Mouse (Mus musculus): Measurements from ENCODE around the gene Nup133.

The Nup133 gene

DNA sequence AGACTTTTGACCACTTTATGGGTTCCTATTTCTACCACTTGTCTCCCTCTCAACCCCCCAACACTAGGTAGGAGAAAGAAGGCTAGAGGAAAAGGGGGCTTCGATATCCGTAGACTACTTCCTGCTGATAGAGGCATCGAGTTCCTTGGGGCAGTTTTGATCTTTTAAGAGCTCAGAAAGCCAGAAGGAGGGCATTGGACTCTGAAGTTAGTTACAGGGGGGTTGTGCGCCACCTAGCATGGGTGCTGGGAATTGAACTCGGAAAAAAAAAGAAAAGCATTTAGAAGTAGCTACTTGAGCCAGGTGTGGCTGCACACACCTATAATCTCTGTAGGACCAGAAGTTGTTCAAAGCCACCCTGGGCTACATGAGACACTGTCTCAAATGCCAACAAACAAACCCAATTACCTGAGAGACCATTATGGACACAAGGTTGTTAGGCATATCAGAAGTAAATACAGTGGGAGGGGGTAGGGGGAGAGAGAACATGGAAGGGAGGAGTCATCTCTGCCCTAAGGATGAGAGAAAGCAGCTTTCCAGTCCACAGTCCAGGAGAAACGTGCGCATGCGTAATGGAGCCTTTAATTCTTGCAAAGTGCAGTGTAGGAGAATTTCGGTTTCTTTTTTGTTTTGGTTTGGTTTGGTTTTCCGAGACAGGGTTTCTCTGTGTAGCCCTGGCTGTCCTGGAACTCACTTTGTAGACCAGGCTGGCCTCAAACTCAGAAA is 1.2 kb upstream of the Nup133 start:
- peak; percentile 63 to 71 for DNase-seq

GRCm38 (mm10) chr8:123949686-123949986 is 571 bp upstream of the Nup133 start:
- no peak for DNase-seq

DNA sequence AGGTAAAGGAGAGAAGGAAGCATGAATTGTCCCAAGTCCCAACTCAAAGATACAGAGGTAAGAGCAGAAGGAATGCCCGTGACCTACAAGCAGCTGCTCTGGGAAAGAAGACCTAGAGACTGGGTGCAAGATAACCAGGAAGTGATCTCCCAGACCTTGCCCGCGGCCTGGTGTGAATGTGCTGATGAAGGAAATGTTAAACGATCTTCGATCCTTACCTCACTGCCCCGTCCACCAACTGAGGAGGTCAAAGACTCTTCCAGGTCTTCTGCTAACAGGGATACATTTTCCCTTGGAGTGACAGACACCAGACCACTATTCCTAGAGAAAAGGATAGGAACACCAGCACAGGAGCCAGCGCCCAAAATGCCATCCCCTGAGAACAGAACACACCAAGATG is 20.0 kb downstream of the Nup133 start:
- DNase-seq = no peak

GRCm38 (mm10) chr8:123925671-123926070 is 23.4 kb downstream of the Nup133 start:
- DNase-seq = no peak

DNA sequence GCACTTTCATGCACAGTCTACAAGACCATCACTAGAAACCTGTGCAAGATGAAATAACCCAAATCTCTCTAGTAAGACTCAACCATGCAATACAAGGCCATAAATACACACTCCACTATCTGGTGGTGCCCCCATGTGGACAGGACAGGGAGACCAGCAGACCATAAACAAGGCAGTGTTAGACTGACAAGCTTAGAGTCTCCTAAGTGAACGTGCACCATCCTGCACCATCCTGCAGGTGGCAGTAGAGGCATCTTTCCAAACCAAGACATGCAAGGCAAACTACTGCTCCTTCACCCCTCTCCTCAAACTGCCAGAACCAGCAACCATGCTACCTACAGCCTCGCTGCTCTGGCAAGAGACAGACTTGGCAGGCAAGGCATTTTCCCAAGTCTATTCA is 24.3 kb downstream of the Nup133 start:
- DNase-seq = peak; percentile 75 to 82

GRCm38 (mm10) chr8:123914635-123915034 is 34.4 kb downstream of the Nup133 start:
- no peak for DNase-seq

DNA sequence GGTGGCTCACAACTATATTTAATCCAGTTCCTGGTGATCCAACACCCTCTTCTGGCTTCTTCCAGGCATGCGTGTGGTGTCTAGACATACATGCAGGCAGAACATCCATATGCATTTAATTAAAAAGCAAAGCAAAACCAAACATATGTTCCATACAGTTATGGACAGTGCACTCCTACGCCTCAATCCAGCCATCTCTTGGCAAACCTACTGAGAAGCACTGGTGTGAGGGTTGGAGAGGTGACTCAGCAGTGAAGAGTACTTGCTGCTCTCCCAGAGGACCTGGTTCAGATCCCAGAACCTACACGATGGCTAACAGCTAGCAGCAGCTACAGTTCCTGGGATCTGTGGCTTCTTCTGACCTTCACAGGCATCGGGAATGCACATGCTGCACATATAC is 36.8 kb downstream of the Nup133 start:
- DNase-seq = no peak

- DNase-seq = no peak
These were observed 41.5 kb downstream of the Nup133 start for GRCm38 (mm10) chr8:123907604-123908003.

GRCm38 (mm10) chr8:123902653-123903052 is 46.4 kb downstream of the Nup133 start:
- DNase-seq = no peak

DNA sequence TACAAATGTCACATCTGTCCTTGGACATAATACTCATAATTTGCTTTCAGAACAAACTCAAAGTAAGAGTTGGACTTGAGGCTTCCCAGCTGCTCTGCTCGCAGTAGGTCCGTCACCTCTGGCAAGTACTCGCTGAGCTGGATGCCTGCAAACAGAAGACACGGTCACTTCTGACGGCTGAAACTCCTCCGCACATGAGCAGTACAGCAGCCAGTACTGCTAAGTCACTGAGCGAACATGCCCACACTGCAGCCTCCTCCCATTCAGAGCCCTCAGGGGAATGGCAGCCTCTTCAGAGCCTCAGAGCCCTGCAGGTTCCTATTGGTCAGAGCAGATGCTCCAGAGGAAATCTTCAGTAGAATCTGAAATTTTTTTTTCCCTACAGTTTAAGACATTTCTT is 49.7 kb downstream of the Nup133 start:
- peak; percentile 7 to 8 for DNase-seq

DNA sequence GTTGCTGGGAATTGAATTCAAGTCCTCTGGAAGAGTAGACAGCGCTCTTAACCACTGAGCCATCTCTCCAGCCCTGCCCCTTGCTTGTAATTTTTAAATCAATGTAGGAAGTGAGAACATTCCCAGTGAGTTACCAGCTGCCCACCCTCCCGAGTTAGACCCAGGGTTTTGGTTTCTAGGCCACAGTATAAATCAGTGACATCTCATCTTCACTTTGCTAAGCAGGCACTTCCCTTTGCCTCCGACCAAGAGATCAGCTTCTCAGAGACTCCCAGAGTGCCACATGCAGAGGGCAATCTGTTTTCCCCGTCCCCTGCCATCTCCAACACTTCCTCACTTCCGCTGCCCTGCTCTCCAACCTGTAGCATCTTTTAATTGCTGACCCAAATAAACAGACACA is 50.5 kb downstream of the Nup133 start:
- DNase-seq = no peak

- no peak for DNase-seq
These were observed 52.3 kb downstream of the Nup133 start for GRCm38 (mm10) chr8:123896774-123897173.

- no peak for DNase-seq
These were observed 52.7 kb downstream of the Nup133 start for GRCm38 (mm10) chr8:123896366-123896761.

GRCm38 (mm10) chr8:123895680-123896365 is 53.2 kb downstream of the Nup133 start:
- DNase-seq = no peak

DNA sequence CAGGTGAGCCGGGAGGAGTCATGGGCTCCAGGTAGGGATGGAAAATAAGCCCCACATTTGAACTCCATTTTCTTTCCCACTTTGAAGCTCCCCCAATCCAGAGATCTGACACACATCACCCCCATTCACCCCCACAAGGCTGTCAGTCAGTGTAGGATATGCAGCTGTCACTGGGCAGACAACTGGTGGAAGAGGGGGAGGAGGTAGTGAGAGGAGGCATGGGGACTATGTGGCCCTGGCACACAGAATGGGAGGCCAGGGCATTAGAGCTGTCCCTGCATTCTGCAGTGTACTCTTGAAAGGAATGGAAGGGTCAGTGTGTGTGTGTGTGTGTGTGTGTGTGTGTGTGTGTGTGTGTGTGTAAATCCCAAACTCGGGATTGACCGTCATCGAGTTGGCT is 53.8 kb downstream of the Nup133 start:
- no peak for DNase-seq

DNA sequence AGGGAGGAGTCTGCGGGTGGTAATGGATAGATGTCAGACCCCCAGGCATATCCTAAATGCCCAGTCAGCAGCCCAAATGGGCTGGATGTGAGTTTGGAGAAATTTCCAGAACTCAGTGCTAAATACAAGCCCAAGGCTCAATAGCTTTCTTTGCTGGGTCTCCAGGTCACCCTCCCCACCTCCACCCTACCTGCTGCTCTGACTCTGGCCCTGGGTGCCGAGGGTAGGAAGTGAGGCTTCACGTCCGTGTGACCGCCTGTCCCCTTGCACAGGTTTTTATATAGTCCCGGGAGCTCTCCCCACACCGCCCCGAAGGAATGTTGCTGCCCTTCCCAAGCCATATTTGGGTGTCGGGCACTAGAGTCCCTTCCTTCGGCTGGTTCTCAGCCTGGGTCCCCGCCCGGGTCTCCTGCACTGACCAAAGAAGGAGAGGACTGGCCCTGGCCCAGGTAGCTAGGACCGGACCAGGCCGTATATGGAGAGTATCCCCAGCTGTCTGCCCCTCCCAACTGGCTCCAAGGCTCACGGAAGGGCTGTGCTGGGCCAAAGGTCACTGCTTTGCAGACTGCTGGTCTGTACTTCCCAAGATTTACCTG is 54.5 kb downstream of the Nup133 start, which contains the start of gene Acta1:
Gene Acta1 (minus strand): TSS at position 250 of the 596 bp plus-strand sequence.
- DNase-seq = no peak

GRCm38 (mm10) chr8:123893413-123893812 is 55.7 kb downstream of the Nup133 start:
- no peak for DNase-seq

- DNase-seq = no peak
These were observed 56.4 kb downstream of the Nup133 start for GRCm38 (mm10) chr8:123892586-123893155.

GRCm38 (mm10) chr8:123891883-123892585 is 57.0 kb downstream of the Nup133 start:
- no peak for DNase-seq

- peak in 1 of 2 experiments; percentile 18 for DNase-seq
These were observed 57.8 kb downstream of the Nup133 start for GRCm38 (mm10) chr8:123891271-123891670.

DNA sequence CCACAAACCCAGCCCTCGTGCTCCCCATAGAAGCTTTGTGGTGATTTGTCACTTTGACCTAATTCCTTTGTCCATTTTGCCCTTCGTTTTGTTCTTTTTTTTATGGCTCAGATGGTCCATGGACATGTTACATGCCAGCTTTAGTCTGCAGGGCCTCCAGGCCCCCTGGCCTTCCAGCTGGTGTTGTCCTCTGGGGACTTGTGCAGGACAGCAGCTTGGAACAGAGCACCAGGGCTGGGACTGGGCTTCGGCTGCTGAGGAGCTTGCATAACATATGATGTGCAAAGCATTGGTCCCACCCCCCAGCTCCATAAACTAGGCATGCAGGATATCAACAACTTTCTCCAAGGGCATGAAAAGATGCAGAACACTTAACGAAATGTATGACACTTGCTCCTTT is 59.3 kb downstream of the Nup133 start:
- DNase-seq = no peak

GRCm38 (mm10) chr8:123887956-123888355 is 61.1 kb downstream of the Nup133 start:
- no peak for DNase-seq

DNA sequence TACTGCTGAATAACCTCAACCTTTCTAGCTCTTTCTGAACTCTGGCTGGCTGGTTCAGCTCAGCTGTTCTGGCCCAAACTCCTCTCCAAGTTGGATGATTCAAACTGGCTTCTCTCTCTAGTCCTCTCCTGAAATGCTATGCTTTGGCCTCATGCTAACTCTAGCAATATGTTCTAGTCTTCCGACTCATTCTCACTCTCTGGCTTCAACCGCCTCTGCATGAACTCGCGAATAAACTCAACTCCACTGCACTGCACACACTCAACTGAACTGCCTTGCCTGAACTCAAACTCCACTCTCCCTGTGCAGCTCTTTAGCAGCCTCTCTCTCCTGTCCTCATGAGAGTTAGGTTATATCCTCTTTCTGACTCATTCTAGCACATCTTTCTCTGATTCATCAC is 61.9 kb downstream of the Nup133 start:
- DNase-seq = no peak
